Mouse (Mus musculus) intestine, postnatal 0 days (tissue): ENCODE data around the gene Mkrn1. TPM values are rescaled to one million over a fixed set of nuclear protein-coding genes. Genes with fewer than 3 reads are reported as not detected.

Source experiments
- ATAC-seq: fragments of 200-750 bp; cut with Nextera tagmentation; 2 replicates; pipeline ENCODE4 v1.8.0; 2017; ENCODE audit warnings: mild to moderate bottlenecking, moderate TSS enrichment, moderate library complexity
- H3K27ac ChIP-seq: fragments of 300-500 bp; sonication (generic); 2 replicates; pipeline ENCODE4 v1.5.1; 2014; ENCODE audit warnings: mild to moderate bottlenecking, low read depth, low read length, moderate library complexity
- H3K27me3 ChIP-seq: fragments of 300-500 bp; sonication (generic); replicated peaks from 2 replicates; pipeline ENCODE4 v1.6.1; 2014; ENCODE audit warnings: low read length, mixed read lengths; ENCODE audit not compliant: control insufficient read depth, insufficient read depth
- H3K36me3 ChIP-seq: fragments of 300-500 bp; sonication (generic); 2 replicates; pipeline ENCODE4 v1.6.1; 2014; ENCODE audit warnings: mild to moderate bottlenecking, moderate library complexity; ENCODE audit not compliant: control insufficient read depth, insufficient read depth
- H3K4me1 ChIP-seq: fragments of 300-500 bp; sonication (generic); replicated peaks from 2 replicates; pipeline ENCODE4 v1.6.1; 2014; ENCODE audit warnings: antibody characterized with exemption, low read length, mixed read lengths; ENCODE audit not compliant: control insufficient read depth, insufficient read depth
- H3K4me2 ChIP-seq: fragments of 300-500 bp; sonication (generic); replicated peaks from 2 replicates; pipeline ENCODE4 v1.6.1; 2014; ENCODE audit warnings: low read depth, mild to moderate bottlenecking, moderate library complexity
- H3K4me3 ChIP-seq: fragments of 300-500 bp; sonication (generic); 2 replicates; pipeline ENCODE4 v1.5.1; 2014; ENCODE audit warnings: low read depth, low read length
- H3K9ac ChIP-seq: fragments of 300-500 bp; sonication (generic); 2 replicates; pipeline ENCODE4 v1.6.1; 2014; ENCODE audit warnings: mild to moderate bottlenecking, low read depth, low read length
- H3K9me3 ChIP-seq: fragments of 300-500 bp; sonication (generic); 2 replicates; pipeline ENCODE4 v1.6.1; 2016; ENCODE audit warnings: mixed run types; ENCODE audit not compliant: control insufficient read depth
- CTCF ChIP-seq: sonication (generic); IDR thresholded peaks from 2 replicates; pipeline ENCODE4 v1.5.1; 2016; ENCODE audit warnings: low read depth, mild to moderate bottlenecking, control low read depth, antibody characterized with exemption, moderate library complexity
- WGBS: fragments of 180-500 bp; shearing (Covaris S2); extraction: QIAGEN DNeasy Blood & Tissue Kit; methylation state at CpG from one replicate; pipeline ENCODE4 v1.1.7; 2014; 5-methylcytosine and 5-hydroxymethylcytosine counted together
- polyA plus RNA-seq: library from polyadenylated mRNA; unstranded; fragments of >200 nt; fragmentation: Nextera tagmentation; extraction: Ambion mirVana; gene quantifications from 2 replicates; pipeline ENCODE4 v1.2.1, GENCODE M21; 2015

The Mkrn1 gene
- polyA plus RNA-seq, 1 experiment from 2014 or later: 81.9 TPM

GRCm38 (mm10) chr6:39433701-39434100, 13.4 kb upstream of the Mkrn1 start:
- Histone ChIP-seq H3K9me3 (no peaks in the 10 kb centered on the region), H3K4me2 (no peak overlapping the region), H3K27ac (no peak overlapping the region), H3K36me3 (no peaks in the 10 kb centered on the region), H3K9ac (no peak overlapping the region), H3K27me3 (no peaks in the 10 kb centered on the region), H3K4me1 (no peaks in the 10 kb centered on the region; the same call in 1 of the 2 replicates), H3K4me3 (no peak overlapping the region)
- ATAC-seq: no peak
- no peak for TF ChIP-seq CTCF

DNA sequence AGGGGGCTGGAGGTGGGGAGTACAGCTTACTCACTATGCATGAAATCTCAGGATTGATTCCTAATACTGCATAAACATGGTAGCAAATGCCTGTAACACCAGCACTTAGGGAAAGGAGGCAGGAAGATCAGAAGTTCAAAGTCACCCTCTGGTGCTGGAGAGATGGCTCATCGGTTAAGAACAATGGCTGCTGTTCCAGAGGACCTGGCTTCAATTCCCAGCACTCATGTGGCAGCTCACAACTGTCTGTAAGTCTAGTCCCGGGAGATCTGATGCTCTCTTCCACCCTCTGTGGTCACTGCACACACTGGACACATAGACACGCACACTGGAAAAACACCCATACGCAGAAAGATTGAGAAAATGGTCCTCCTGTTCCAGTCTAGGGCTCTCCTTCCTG, 12.9 kb upstream of the Mkrn1 start:
- no peak overlapping the region for H3K4me2 ChIP-seq
- no peak for TF ChIP-seq CTCF
- no peaks in the 10 kb centered on the region; the same call in 1 of the 2 replicates for H3K4me1 ChIP-seq
- H3K36me3 ChIP-seq: no peaks in the 10 kb centered on the region
- 84% methylated on average over 4 of the region's 4 CpGs for WGBS
- no peak overlapping the region for H3K9ac ChIP-seq
- no peak for ATAC-seq
- no peak overlapping the region for H3K27ac ChIP-seq
- no peaks in the 10 kb centered on the region for H3K9me3 ChIP-seq
- no peaks in the 10 kb centered on the region for H3K27me3 ChIP-seq
- no peak overlapping the region for H3K4me3 ChIP-seq

DNA sequence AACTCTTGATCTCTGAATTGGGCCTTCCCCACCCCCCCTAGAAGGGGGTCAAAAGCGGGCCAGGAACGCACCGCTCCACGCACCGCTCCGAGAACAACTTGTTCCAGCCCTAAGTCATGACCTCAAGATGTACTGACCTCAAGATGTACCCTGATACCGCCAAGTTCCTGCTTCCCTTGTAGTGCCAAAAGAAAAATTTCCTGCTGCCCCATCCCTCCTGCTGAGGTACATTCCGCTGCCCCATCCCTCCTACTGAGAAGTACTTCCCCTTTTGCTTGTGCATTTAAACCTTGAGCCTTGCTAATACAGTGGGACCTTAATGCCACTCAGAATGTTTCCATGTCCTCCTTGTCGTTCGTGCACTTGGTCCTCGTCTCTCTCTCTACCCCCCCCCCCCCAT, 10.5 kb upstream of the Mkrn1 start:
- no peak for TF ChIP-seq CTCF

GRCm38 (mm10) chr6:39429007-39429788, 8.9 kb upstream of the Mkrn1 start:
- Histone ChIP-seq H3K4me2 (no peak overlapping the region), H3K27me3 (no peaks in the 10 kb centered on the region), H3K4me1 (no peaks in the 10 kb centered on the region), H3K27ac (no peak overlapping the region), H3K4me3 (no peak overlapping the region), H3K9me3 (no peaks in the 10 kb centered on the region), H3K36me3 (no peaks in the 10 kb centered on the region), H3K9ac (no peak overlapping the region)
- whole genome bisulfite sequencing: 69% methylated on average over 6 of the region's 6 CpGs
- TF ChIP-seq CTCF: no peak
- ATAC-seq: no peak

More for the DNA sequence above, 10.5 kb upstream of the Mkrn1 start:
- no peak overlapping the region for H3K4me3 ChIP-seq
- no peak overlapping the region for H3K9ac ChIP-seq
- no peaks in the 10 kb centered on the region for H3K9me3 ChIP-seq
- no peak overlapping the region for H3K4me2 ChIP-seq
- no peaks in the 10 kb centered on the region for H3K4me1 ChIP-seq
- no peaks in the 10 kb centered on the region for H3K36me3 ChIP-seq
- no peak overlapping the region for H3K27ac ChIP-seq
- WGBS: 79% methylated on average over 11 of the region's 11 CpGs
- H3K27me3 ChIP-seq: no peaks in the 10 kb centered on the region
- no peak for ATAC-seq

- no peaks in the 10 kb centered on the region for H3K4me1 ChIP-seq
- no peak for TF ChIP-seq CTCF
- 61% methylated on average over 4 of the region's 4 CpGs for WGBS
- H3K27ac ChIP-seq: no peak overlapping the region
- H3K9ac ChIP-seq: no peak overlapping the region
- H3K4me3 ChIP-seq: no peak overlapping the region
- no peaks in the 10 kb centered on the region for H3K9me3 ChIP-seq
- no peak overlapping the region for H3K4me2 ChIP-seq
- ATAC-seq: peak; percentile 36; the same call in 1 of the 2 replicates
- no peaks in the 10 kb centered on the region for H3K27me3 ChIP-seq
- H3K36me3 ChIP-seq: no peaks in the 10 kb centered on the region
These were observed 7.2 kb upstream of the Mkrn1 start for GRCm38 (mm10) chr6:39427276-39428003.

DNA sequence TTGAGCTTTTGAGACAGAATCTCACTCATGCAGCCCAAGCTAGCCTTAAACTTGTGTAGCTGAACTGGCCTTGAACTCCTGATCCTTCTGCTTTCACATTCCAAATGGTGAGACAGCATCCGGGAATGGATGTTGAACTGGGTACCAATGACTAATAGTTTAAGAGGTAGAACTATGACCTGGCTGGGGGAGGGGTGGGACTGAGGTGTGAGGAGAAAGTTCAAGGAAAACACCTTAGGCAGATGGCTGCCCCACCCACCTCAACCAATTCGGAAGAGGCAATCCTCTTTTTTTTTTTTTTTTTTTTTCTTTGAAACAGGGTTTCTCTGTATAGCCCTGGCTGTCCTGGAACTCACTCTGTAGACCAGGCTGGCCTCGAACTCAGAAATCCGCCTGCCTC, 6.5 kb upstream of the Mkrn1 start:
- Histone ChIP-seq H3K27ac (no peak overlapping the region), H3K4me1 (no peaks in the 10 kb centered on the region), H3K36me3 (no peaks in the 10 kb centered on the region), H3K27me3 (no peaks in the 10 kb centered on the region), H3K9me3 (no peaks in the 10 kb centered on the region), H3K9ac (no peak overlapping the region), H3K4me3 (no peak overlapping the region), H3K4me2 (no peak overlapping the region)
- 61% methylated on average over 4 of the region's 4 CpGs for WGBS
- TF ChIP-seq CTCF: no peak
- ATAC-seq: peak; percentile 72
